Mouse (Mus musculus): ENCODE results near the gene Vegfb.

GRCm38 (mm10) chr19:6993011-6993770 lies 5.7 kb upstream of the Vegfb start:
- TF ChIP-seq POLR2A (IDR thresholded peaks at IDR 0.05; ENCODE audit: low read depth, low read length) (no peak), CTCF (conservative IDR thresholded peaks at IDR 0.05; ENCODE audit: insufficient read depth, insufficient read length, low read depth, low read length) (no peak)
